21 mouse cellular contexts compared by ENCODE assay signal in genomic region chr8:4637071-4637470, GRCm38 (mm10). TPM values are rescaled to one million over a fixed set of nuclear protein-coding genes. Genes with fewer than 3 reads are reported as not detected.
A peak's percentile ranks its signal among the peaks of the same experiment; 100 is the strongest.
DNase-seq lines count a peak whose midpoint lies in the region; ATAC-seq and TF ChIP-seq lines count a peak whose summit lies in the region.
"Had no signal": no experiment of that assay in that cellular context is flagged by ENCODE, and none has a peak within 500 bp of the region (broad histone marks: within the 10 kb centered on the region; RNA-seq: fewer than 3 reads in every experiment).

No protein-coding gene starts in this region.

- H3K36me3 ChIP-seq in midbrain, embryonic 15.5 days (replicated peaks): peaks cover 6% of the 10 kb centered on the region; the same call in 1 of the 2 replicates
- H3K36me3 ChIP-seq in hindbrain, embryonic 16.5 days (ENCODE audit: control insufficient read depth, insufficient read depth, low read length): peaks cover 3% of the 10 kb centered on the region; the same call in 1 of the 2 replicates

- no peak for DNase-seq in layer of hippocampus, adult 2 months (ENCODE audit: low spot score in 2 of 2)
- no peak for DNase-seq in layer of hippocampus, postnatal 36 days
- peak; percentile 9 to 29 for DNase-seq in B cell, adult 2 months
- DNase-seq in Patski (ENCODE audit: low read depth, low spot score) (no peak), MN1 (ENCODE audit: low spot score) (no peak)
- peak; percentile 21 for DNase-seq in thymus, postnatal 14 days
- DNase-seq: cerebellum, adult 9-10 months; gastrocnemius, adult 2 months; heart, postnatal 36 days; kidney, adult 11 months; kidney, postnatal 10 days; lung, embryonic 14.5 days; lung, postnatal 4 days had no signal

- no peak overlapping the region for H3K4me3 ChIP-seq in layer of hippocampus, adult 2 months
- no peak overlapping the region for H3K4me3 ChIP-seq in midbrain, embryonic 15.5 days
- H3K4me3 ChIP-seq in hindbrain, embryonic 16.5 days (ENCODE audit: low read length): no peak overlapping the region
- H3K4me3 ChIP-seq: forebrain, embryonic 12.5 days; gastrocnemius, adult 2 months; hindbrain, embryonic 15.5 days; limb, embryonic 10.5 days; neural tube, embryonic 12.5 days had no signal

- no peaks in the 10 kb centered on the region for H3K4me1 ChIP-seq in midbrain, embryonic 15.5 days
- H3K4me1 ChIP-seq in hindbrain, embryonic 16.5 days (ENCODE audit: control insufficient read depth, insufficient read depth, low read depth, low read length): no peaks in the 10 kb centered on the region
- H3K4me1 ChIP-seq: forebrain, embryonic 12.5 days; hindbrain, embryonic 15.5 days; limb, embryonic 10.5 days; neural tube, embryonic 12.5 days had no signal

- POLR2A ChIA-PET in Patski (lab: Charles Lee): no interaction called here

- ATAC-seq in Patski: no peak
- no peak for ATAC-seq in midbrain, embryonic 15.5 days (replicated peaks)
- ATAC-seq in hindbrain, embryonic 16.5 days: no peak

- in situ Hi-C loops in Patski (cut with MboI; ENCODE audit: low pct_unique_long_range_greater_than_20kb): no loop called here

- peaks cover 12% of the 10 kb centered on the region; the same call in 1 of the 2 replicates for H3K9me3 ChIP-seq in midbrain, embryonic 15.5 days
- H3K9me3 ChIP-seq in hindbrain, embryonic 16.5 days (ENCODE audit: control insufficient read depth, low read length): peaks cover 6% of the 10 kb centered on the region; the same call in 1 of the 2 replicates
- H3K9me3 ChIP-seq: forebrain, embryonic 12.5 days; limb, embryonic 10.5 days had no signal

- H3K27ac ChIP-seq in layer of hippocampus, adult 2 months: no peak overlapping the region
- no peak overlapping the region for H3K27ac ChIP-seq in midbrain, embryonic 15.5 days
- H3K27ac ChIP-seq in hindbrain, embryonic 16.5 days (ENCODE audit: low read depth, low read length): no peak overlapping the region
- H3K27ac ChIP-seq: forebrain, embryonic 12.5 days; gastrocnemius, adult 2 months; hindbrain, embryonic 15.5 days; limb, embryonic 10.5 days; neural tube, embryonic 12.5 days had no signal

- H3K27me3 ChIP-seq in Patski: no peaks in the 10 kb centered on the region
- no peaks in the 10 kb centered on the region for H3K27me3 ChIP-seq in midbrain, embryonic 15.5 days (replicated peaks)
- no peaks in the 10 kb centered on the region for H3K27me3 ChIP-seq in hindbrain, embryonic 16.5 days (replicated peaks; ENCODE audit: control insufficient read depth, insufficient read depth, low read length)
- H3K27me3 ChIP-seq: forebrain, embryonic 12.5 days; hindbrain, embryonic 15.5 days; neural tube, embryonic 12.5 days had no signal

- CTCF ChIA-PET in Patski (lab: Charles Lee): no interaction called here

- H3K4me2 ChIP-seq in midbrain, embryonic 15.5 days: no peak overlapping the region
- no peak overlapping the region for H3K4me2 ChIP-seq in hindbrain, embryonic 16.5 days (ENCODE audit: low read length)
- H3K4me2 ChIP-seq: forebrain, embryonic 12.5 days; hindbrain, embryonic 15.5 days; liver, embryonic 11.5 days; lung, embryonic 14.5 days; midbrain, embryonic 11.5 days; neural tube, embryonic 12.5 days had no signal

- 93% methylated on average over 4 of the region's 4 CpGs for WGBS in midbrain, embryonic 15.5 days
- 95% methylated on average over 4 of the region's 4 CpGs for WGBS in hindbrain, embryonic 16.5 days

- no peak overlapping the region for H3K9ac ChIP-seq in midbrain, embryonic 15.5 days
- no peak overlapping the region for H3K9ac ChIP-seq in hindbrain, embryonic 16.5 days (ENCODE audit: low read depth, low read length)
- H3K9ac ChIP-seq: forebrain, embryonic 12.5 days; hindbrain, embryonic 15.5 days; lung, embryonic 14.5 days; neural tube, embryonic 12.5 days had no signal

- peak; percentile 43 for TF ChIP-seq CTCF in layer of hippocampus, adult 2 months (conservative IDR thresholded peaks at IDR 0.05)
- TF ChIP-seq CTCF in Patski (IDR thresholded peaks at IDR 0.05): peak; percentile 34

RNA-seq across cellular contexts. Expression of gene Zfp958, which starts 24.1 kb away (rescaled TPM):
- 10 to 100 TPM; 14.1 to 14.4 TPM for total RNA-seq in layer of hippocampus, adult 2 months (2021)
- 10 to 100 TPM; 13.5 to 15.6 TPM for total RNA-seq in layer of hippocampus, postnatal 36 days (2021)
- 11.9 TPM for polyA plus RNA-seq in Patski (2021)
- polyA plus RNA-seq in midbrain, embryonic 15.5 days (2015; fragmentation: Nextera tagmentation; extraction: Ambion mirVana): 17.7 and 18.5 TPM in 2 replicates
- polyA plus RNA-seq in hindbrain, embryonic 16.5 days (2015; fragmentation: Nextera tagmentation; extraction: Ambion mirVana): 16.5 and 17.9 TPM in 2 replicates

Comparison
In these comparisons a context has a peak if more than half of its experiments do, and no peak if none do; other contexts are left out.
1. DNase-seq: peak in B cell, adult 2 months (2 of 2) and thymus, postnatal 14 days (single experiment); none in layer of hippocampus, adult 2 months (0 of 2), layer of hippocampus, postnatal 36 days (0 of 2), Patski (single experiment) and MN1 (single experiment).